8 mouse cellular contexts compared by ENCODE assay signal in the genomic region with DNA sequence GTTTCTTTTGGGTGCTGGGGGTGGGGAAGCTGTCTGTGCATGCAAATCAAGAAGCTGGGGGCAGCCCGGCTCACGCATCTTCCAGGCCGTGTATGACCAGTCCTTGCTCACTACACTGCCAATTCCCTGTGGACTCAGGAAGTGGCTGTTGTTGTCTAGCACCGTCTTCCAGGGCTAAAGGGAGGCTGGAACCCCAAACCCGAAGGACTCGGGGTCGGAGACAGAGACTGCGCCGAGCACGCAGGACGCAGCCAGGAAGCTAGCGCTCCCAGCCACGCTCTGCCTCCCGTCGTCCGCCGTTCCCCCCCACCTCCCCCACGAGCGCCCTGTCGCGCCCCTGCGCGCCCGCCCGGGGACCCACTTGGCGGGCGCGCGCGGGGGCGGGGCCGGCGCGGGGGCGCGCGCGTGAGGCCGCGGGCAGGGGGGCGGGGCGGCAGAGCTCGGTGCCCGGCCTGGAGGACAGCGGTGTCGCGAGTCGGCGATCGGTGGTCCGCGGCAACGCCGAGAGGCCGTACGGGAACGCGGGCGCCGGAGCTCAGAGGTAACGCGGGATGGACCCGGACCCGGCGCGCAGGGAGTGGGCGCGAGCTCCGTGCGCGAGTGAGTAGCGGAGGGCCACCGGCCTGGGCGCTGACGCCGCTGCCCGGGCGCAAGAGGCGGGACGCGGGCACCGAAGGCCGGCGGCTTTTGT. TPM values are rescaled to one million over a fixed set of nuclear protein-coding genes. Genes with fewer than 3 reads are reported as not detected.
A peak's percentile ranks its signal among the peaks of the same experiment; 100 is the strongest.
DNase-seq lines count a peak whose midpoint lies in the region; ATAC-seq and TF ChIP-seq lines count a peak whose summit lies in the region.

Gene Hp1bp3, plus strand, starts transcription at position 97 of the 691 bp plus-strand sequence.

- H3K27ac ChIP-seq in hindbrain, embryonic 10.5 days: peak within 1 kb of the TSS; percentile 100
- H3K27ac ChIP-seq in lung, embryonic 15.5 days: peak within 1 kb of the TSS; percentile 100
- peak within 1 kb of the TSS; percentile 97 for H3K27ac ChIP-seq in olfactory bulb, adult 2 months (ENCODE audit: insufficient read depth, low read depth, low read length)

- no peak for TF ChIP-seq CTCF in olfactory bulb, adult 2 months (IDR thresholded peaks at IDR 0.05; ENCODE audit: insufficient read depth, low read depth, low read length)

- WGBS in hindbrain, embryonic 10.5 days: under 1% methylated on average over 84 of the region's 84 CpGs
- WGBS in lung, embryonic 15.5 days: 2% methylated on average over 44 of the region's 84 CpGs
- WGBS in olfactory bulb, adult 2 months: under 1% methylated on average over 83 of the region's 84 CpGs

- H3K9me3 ChIP-seq in hindbrain, embryonic 10.5 days: no peaks in the 10 kb centered on the region
- no peaks in the 10 kb centered on the region for H3K9me3 ChIP-seq in lung, embryonic 15.5 days

- DNase-seq in Muller cell, postnatal 12 days (ENCODE audit: inconsistent ontology term): peak; percentile 83
- DNase-seq in cerebellum, adult 9-11 months: peak; percentile 84
- DNase-seq in frontal cortex, adult 2 months (ENCODE audit: extremely low spot score in 1 of 2, low spot score in 1 of 2): peak in 1 of 2 experiments; percentile 74
- peak; percentile 80 for DNase-seq in hindbrain, embryonic 10.5 days (ENCODE audit: low spot score)
- DNase-seq in layer of hippocampus, adult 9-10 months (ENCODE audit: low spot score): peak; percentile 25
- DNase-seq in thymus, postnatal 0 days (ENCODE audit: low spot score): peak; percentile 90

- ATAC-seq in lung, embryonic 15.5 days (ENCODE audit: borderline replicate concordance, extremely low read depth, low FRiP score, low TSS enrichment): peak; percentile 66

- H3K4me1 ChIP-seq in hindbrain, embryonic 10.5 days (replicated peaks): peaks cover 33% of the 10 kb centered on the region
- peaks cover 28% of the 10 kb centered on the region for H3K4me1 ChIP-seq in lung, embryonic 15.5 days
- H3K4me1 ChIP-seq in olfactory bulb, adult 2 months (ENCODE audit: control insufficient read depth, insufficient read depth, low read length): peaks cover 6% of the 10 kb centered on the region

- H3K27me3 ChIP-seq in hindbrain, embryonic 10.5 days (ENCODE audit: insufficient read depth, poor library complexity, severe bottlenecking): no peaks in the 10 kb centered on the region
- no peaks in the 10 kb centered on the region for H3K27me3 ChIP-seq in lung, embryonic 15.5 days

- peak; percentile 48; the same call in 1 of the 2 replicates for TF ChIP-seq POLR2A in olfactory bulb, adult 2 months (IDR thresholded peaks at IDR 0.05; ENCODE audit: insufficient read depth, low read depth, low read length)

- peak within 1 kb of the TSS; percentile 99 for H3K9ac ChIP-seq in lung, embryonic 15.5 days

- peaks cover 26% of the 10 kb centered on the region for H3K36me3 ChIP-seq in hindbrain, embryonic 10.5 days
- H3K36me3 ChIP-seq in lung, embryonic 15.5 days: no peaks in the 10 kb centered on the region

- peak within 1 kb of the TSS; percentile 97 for H3K4me3 ChIP-seq in hindbrain, embryonic 10.5 days
- peak within 1 kb of the TSS; percentile 98 for H3K4me3 ChIP-seq in lung, embryonic 15.5 days
- H3K4me3 ChIP-seq in olfactory bulb, adult 2 months (ENCODE audit: insufficient read depth, low read depth, low read length): peak within 1 kb of the TSS; percentile 92

- peak within 1 kb of the TSS; percentile 77 for H3K4me2 ChIP-seq in lung, embryonic 15.5 days

RNA-seq across cellular contexts. Expression of gene Hp1bp3, which starts in this region (rescaled TPM):
- 171 and 179 TPM in 2 replicates for polyA plus RNA-seq in frontal cortex, adult 2 months (2012; rRNA removed)
- polyA plus RNA-seq in hindbrain, embryonic 10.5 days (2016; fragmentation: Nextera tagmentation; extraction: Ambion mirVana): 146 and 148 TPM in 2 replicates
- polyA plus RNA-seq in lung, embryonic 15.5 days (2015; fragmentation: Nextera tagmentation; extraction: Ambion mirVana): 143 and 149 TPM in 2 replicates
- polyA plus RNA-seq in olfactory bulb, adult 2 months (2012; ENCODE audit: insufficient read depth, insufficient read length, low replicate concordance, missing spikeins): 181 and 298 TPM in 2 replicates
- polyA plus RNA-seq in thymus, postnatal 0 days (2015; fragmentation: Nextera tagmentation; extraction: Ambion mirVana): 155 and 173 TPM in 2 replicates
